Mouse (Mus musculus): ENCODE measurements around the gene Gm17409. TPM values are rescaled to one million over a fixed set of nuclear protein-coding genes. Genes with fewer than 3 reads are reported as not detected.

Gm17409 gene
- total and polyA plus RNA-seq, 3 experiments = not detected

DNA sequence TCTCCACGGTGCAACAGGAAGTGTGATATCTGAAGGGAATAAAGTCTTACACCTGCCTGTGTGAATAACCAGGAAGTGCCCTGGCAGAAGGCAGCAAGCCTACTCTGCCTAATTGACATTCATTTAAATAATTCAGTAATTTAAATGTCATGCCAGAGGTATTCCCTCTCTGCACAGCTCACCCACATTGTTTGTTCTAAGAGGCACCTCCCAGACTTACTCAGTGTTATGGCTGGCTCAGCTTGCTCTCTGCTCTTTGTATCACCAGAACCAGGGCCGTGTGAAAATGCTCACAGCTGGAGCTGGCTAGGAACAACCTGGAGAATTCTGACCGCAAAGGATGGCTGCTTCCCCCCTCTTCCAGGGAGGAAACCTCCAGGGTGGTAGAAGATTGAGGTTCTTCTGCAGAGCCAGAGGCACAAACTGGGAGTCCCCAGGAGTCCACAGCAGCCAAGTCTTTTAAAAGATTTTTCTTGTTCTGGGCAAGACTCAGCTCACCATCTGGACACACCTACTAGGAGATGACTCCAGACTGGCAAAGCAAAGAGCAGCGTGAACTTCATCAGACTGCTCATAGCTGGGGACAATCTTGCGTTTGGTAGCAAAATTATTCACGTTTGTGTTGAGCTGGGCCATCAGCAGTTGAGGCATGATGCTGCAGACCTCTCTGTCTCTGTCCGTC lies 14.5 kb downstream of the Gm17409 start:
- DNase-seq = peak; percentile 15

DNA sequence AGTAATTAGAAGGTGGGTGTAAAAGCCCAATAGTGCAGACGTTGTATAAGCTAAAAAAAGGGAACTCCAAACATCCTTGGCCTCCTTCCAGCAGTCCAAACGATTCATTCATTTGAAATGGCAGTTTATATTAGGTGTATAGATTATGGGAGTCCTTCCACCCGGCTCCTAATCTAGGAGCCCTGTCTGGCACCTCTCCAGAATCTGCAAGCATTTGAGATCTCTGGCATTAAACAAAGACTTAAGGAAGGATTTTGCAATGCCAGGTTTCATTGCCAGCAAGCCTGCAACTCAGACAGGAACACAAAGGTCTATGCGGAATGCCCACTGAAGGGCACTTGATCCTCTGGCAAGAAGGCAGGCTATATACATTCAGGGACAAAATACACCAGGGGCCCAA lies 15.2 kb downstream of the Gm17409 start:
- peak; percentile 45 for DNase-seq

DNA sequence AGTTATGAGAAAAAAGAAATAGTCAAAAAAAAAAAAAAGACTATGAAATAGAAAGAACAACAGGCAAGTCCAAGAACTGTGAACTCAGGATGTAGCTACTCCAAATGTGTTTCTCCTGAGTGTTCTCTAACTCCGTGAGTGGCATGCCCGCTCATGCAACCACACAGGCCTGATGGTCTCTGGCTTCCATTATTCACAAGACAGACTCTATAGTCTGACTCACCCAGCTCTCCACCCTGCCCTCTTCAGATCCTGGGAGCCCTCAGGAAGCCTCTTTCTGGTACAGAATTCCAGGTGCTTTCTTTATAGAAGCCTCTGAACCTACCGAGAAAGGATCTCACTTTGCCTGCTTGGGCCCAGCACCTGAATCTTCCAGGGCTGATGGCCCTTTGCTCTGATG lies 15.8 kb downstream of the Gm17409 start:
- DNase-seq = no peak

DNA sequence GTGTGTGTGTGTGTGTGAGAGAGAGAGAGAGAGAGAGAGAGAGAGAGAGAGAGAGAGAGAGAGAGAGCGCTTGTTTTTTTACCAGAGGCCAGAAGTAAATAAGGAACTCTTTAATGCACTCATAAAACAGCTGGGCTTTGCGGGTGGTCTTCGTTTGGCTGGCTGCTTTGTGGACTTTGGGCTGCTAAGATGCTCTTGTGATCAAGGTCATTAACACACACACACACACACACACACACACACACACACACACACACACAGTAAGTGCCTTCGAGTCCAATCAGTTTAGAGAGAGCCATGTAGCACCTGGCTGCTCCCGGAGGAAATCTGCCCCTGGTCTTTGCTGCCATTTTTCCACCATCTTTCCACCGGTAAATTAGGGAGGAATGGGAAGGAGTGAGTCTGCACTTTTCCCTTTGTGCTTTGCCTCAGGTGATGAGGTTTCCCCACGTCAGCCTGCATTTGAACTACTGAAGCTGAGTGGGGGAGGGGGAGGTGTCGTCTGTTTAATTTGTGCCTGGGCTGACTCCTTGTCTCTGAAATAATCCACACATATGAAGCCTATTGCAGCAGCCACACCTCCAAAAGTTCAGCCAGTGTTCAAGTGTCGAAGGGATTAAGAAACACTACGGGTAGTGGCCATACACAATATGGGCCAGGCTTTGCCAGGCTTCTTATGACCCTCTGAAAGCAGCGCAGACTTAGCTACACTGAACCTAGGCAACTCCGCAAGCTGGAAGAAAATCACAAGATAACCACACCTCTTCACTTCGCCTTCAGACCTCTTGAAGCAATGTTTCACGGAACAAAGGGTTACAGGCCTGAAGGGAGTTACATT lies 16.7 kb downstream of the Gm17409 start:
- no peak for DNase-seq

DNA sequence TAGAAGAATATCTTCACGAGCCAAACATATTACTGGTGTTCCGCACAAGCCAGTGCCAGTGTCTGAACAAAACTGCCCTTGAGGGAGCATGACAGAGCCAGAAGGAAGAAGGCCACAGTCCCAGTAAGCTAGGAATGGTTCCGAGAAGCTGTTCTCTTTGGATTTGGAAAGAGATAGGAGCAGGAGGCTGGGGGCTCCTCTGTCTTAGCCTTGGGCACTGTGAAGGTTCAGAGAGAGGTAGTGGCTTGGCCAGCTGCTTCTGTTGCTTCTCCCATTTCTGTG lies 17.3 kb downstream of the Gm17409 start:
- peak; percentile 57 for DNase-seq

DNA sequence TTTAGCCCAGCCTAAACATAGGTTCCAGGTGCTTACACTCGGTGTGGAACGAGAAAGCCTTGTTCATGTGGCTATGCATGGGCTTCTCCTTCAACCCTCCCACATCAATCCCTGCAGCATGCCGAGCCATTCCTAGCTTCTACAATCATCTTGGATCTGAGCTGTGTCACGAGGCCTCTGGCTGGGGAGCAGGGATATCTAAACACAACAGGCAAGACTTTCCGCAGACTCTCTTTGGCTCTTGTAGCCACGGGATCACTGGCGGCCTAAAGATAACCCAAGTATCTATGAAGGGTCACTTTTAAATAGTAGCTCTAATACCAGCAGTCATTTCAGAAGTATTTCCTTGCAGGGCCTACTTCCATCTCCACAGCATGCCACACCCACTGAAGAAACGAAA lies 18.5 kb downstream of the Gm17409 start:
- no peak for DNase-seq

DNA sequence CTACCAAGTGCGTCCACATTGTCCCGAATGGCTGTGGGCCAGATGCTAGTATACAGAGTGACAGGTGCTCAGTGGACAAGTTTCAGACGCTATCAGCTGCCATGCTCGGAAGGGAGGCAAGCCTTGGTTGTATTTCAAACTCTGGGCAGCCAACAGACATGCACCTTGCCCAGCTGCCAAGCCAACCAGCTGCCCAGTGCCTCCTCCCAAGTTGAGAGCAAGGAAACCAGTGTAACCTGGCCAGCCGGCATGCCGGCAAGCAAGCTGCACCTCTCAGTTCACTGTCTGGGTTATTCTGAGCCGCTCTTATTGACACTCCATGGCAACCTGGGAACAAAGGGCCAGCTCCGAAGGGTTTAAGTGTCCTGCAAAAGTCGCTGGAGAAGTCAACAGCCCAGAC lies 19.4 kb downstream of the Gm17409 start:
- peak; percentile 22 for DNase-seq

DNA sequence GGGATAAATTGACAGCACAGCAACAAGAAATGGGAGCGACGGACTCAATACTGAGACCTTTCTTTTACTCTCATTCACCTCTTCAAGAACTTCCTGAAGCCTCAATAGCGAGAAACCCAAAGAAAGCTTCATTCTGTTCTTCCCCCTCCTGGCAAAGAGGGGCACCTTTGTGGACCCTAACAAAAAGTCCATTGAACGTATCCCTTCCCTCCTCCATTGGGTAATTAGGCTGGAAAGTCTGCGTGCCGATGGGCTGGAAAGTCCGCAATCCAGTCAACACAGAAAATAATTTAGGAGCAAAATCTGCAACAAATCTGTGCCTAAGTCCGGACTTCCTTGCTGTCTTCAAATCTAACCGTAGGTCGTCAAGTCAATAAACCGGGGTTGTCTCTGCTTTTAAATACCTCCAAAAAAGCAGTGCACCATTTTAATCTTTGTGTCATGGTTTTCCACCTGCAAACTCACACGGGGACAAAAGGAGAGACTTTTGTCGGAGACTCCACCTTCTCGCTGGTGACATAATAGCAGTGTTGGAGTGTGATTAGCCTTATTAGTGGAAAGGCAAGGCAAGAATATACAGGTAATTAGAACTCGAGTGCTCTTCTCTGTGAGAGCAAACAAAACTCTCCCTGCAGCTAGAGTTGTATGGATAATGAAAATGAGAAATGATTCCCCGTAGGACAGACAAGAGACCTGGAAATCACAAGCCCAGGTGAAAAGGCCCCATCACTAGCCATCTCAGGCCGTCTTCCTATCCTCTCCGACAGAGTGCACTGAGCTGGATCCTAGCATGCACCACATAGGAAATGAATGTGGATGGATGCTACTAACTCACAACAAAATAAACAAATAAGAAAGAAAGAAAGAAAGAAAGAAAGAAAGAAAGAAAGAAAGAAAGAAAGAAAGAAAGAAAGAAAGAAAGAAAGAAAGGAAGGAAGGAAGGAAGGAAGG lies 24.0 kb downstream of the Gm17409 start:
- DNase-seq = no peak

DNA sequence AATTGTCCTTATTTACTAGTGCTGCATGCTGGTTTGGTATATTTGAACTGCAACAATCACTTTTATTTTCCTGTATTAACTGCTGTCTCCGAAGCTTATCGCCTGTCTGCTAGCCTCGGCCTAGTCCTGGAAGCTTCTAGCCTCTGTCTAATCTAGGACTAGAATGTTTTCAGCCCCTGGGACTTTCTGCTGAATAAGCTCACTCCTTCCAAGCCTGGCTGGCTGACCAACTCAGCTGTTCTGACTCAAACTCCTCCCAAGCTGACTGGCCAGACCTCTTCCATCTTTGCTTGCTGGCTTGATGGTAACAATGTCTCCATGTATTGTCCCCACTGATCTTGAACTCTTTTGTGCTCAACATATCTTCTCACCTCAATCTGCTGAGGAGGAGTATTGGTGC lies 25.4 kb downstream of the Gm17409 start:
- DNase-seq = no peak

DNA sequence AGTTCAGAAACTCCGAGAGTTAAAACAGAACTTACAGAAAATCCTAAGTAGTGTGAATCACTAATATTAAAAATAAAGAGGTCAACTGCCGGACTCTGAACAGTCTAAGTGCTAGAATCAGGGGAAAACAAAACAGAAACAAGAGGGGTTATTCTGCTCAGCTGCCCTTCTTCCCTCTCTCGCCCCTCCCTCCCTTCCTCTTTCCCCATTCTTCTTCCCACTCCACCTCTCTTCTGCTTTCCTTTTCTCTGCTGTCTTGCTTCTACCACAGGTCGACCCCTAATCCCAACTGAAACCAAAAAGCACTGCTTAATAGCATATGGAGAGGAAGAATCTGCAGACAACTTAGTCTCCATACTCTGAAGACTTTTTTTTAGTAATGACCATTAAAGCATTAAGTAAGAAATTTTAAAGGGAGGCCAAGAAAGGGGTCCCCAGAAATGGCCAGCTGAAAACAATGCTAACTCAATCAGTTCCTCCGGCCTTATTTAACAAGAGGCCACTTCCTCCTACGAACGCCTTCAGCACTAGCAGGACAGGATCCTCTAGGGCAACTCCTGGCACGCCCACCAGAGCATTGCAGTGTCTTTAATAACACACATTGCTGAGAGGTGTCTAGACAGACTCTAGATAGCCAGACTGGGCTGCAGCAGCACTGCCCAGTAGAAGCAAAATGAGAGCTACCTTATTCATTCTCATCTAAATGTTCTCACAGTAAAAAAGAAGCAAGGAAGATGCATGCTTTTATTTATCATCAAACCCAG lies 26.9 kb downstream of the Gm17409 start:
- no peak for DNase-seq

DNA sequence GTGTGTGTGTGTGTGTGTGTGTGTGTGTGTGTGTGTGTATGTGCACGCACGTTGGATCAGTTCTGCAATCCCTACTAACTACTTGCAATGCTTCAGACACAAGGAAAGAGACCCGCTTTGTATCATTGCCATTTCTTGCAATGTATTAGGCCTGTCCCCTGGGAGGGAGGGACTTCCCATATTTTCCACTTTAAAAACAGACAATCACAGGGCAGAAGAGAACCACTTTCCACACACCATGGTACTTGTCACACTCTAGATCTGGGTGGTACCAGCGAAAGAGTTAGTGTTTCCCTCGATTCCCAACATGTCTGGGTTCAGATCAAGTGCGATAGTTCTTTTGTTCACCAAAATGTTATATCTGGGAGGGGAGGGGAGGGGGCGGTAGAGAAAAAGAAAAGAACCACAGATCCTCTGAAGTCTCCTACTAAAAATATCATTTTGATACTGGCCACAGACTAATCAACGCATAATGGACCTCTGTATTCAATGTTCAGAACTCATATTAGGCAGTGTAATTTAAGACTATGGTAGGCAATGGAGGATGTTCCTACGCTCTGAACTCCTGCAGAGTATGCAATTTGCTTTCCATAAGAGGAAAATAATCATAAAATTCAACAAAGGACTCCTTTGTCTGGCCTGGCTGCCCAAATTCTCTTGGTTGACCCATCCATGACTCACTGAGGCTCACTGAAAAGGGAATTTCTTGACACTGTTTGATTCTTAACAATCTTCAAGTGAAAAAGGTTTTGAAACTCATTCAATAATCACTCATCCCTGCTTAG lies 35.6 kb downstream of the Gm17409 start:
- no peak for DNase-seq

DNA sequence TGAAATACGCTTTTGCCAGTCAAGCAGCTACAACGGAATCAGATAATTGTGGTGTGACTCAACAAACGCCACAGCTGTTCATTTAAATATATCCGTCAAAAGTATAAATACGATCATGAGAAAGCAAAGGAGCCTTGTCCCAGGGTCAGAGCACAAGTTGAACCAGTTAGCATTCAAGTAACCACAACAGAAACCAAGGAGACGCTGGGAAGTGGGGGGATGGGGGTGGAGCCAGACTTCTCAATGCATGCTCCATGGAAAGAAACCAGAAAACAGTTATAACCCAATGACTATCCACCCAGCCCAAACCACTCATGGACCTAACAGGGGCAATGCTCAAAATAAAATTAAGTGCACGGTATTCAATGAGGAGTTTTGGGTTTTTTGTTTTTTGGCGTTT lies 40.3 kb downstream of the Gm17409 start:
- DNase-seq = no peak

DNA sequence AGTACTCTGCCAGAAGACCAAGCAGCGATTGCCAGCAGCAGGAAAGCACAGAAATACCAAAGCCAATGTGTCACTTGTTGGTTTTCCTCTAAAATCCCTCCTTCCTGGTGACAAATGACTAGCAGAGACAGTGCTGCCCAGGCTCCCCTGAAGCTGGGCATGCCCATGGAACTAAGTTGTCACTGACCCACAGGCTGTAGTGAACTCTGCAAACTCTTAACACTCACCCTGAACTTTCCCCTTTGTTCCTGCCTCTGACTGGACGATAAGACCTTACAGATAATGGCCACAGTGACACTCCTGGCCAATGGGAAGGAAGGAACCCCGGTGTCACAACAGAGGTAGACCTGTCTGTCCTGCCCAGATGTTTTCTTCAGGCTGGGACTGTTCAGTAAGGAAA lies 43.3 kb downstream of the Gm17409 start:
- DNase-seq = peak; percentile 44

DNA sequence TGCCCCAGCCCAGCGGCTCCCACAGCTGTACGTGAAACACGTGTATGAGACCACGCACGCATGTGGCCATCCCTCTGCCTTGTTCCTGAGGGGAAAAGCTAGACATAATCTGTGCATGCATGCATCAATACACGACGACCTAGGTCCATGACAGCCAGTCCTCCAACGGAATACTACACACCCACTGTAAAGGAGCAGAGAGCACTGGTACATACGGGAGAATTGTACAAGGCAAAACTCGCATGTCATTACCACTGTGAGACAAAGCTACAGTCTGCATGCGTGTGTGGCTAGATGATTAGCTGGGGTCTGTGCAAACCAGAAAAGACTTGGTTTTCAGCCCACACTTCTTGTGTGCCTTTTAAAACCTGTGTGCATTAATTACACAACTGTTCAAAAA lies 44.6 kb downstream of the Gm17409 start:
- no peak for DNase-seq

DNA sequence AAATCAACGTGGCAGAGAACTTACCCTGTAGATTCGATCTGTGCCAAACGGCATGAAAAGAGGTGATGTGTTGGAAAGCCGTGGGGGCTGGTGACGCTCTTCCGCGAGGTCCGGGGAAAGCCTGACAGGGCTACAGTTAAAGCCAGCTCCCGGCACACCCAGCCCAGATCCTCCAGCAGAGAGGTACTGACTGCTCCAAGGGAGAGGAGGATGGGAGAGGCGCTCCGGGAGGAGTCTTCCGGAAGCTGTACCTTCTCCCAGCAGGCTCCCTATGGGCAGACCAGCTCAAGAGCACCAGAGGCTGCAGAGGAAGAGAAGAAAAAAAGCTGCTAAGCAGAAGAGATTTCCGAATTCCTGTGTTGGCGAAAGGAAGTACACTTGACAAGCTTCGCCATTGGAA lies 46.1 kb downstream of the Gm17409 start:
- no peak for DNase-seq

DNA sequence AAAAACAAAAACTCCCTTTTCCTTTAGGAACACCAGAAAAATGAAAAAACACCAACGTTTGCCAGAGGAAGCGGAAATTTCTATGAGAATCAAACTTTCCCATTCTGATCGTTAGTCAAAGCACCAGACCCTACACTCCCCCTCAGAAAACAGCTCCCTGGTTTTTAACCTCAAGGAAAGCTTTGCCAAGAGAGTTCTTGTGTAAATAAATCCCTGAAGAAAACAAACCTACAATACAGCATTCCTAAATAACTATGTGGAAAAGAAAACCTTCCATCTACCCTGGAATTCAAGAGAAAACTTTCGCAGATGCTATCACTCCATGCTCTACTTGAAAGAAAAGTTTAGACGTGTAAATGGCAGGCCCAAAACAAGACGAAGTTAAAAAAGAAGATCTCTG lies 47.0 kb downstream of the Gm17409 start:
- DNase-seq = no peak

DNA sequence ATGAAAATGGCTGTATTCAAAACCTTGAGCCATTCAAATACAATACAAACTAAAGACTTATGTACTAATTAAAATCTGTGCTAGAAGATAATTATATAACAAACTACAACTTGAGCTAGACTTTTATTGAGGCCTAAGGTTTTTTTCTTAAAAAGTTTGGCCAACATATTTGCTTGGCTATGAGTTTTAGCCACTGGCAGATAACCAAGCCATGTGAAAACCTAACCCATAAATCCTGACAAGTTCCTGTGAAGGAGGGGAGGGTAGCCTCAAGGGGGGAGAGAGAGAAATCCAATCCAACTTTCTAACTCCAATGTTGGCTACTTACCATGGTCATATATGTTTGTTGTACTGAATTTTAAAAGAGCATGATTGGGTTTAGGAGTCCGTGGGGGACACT lies 48.6 kb downstream of the Gm17409 start:
- no peak for DNase-seq
